Mouse (Mus musculus) C2C12 (cell line): Measurements from ENCODE around the gene Ikbke.

Experiments
- CTCF ChIP-seq: IDR thresholded peaks from one replicate; pipeline ENCODE4 v1.5.1; 2011; ENCODE audit not compliant: control insufficient read depth, insufficient read depth, insufficient read length
- MYOD1 ChIP-seq: IDR thresholded peaks from one replicate; pipeline ENCODE4 v1.6.1; 2011; ENCODE audit warnings: low read depth; ENCODE audit not compliant: control insufficient read depth, insufficient read length

GRCm38 (mm10) chr1:131295200-131295599, 15.8 kb upstream of the Ikbke start:
- TF ChIP-seq CTCF (no peak), MYOD1 (no peak)
